Mouse (Mus musculus) heart, embryonic 16.5 days (tissue): ENCODE data around the gene Gpm6a. TPM values are rescaled to one million over a fixed set of nuclear protein-coding genes. Genes with fewer than 3 reads are reported as not detected.

Experiments
- ATAC-seq: fragments of 200-750 bp; cut with Nextera tagmentation; replicated peaks from 2 replicates; pipeline ENCODE4 v1.8.0; 2017; ENCODE audit warnings: moderate number of reproducible peaks; ENCODE audit not compliant: insufficient read depth, low FRiP score; ENCODE audit errors: extremely low read depth
- H3K27ac ChIP-seq: fragments of 300-500 bp; sonication (generic); 2 replicates; pipeline ENCODE4 v1.5.1; 2014; ENCODE audit warnings: mild to moderate bottlenecking, low read length, control low read depth, moderate library complexity
- H3K27me3 ChIP-seq: fragments of 300-500 bp; sonication (generic); 2 replicates; pipeline ENCODE4 v1.6.1; 2014; ENCODE audit warnings: low read length, mixed read lengths; ENCODE audit not compliant: control insufficient read depth, insufficient read depth
- H3K36me3 ChIP-seq: fragments of 300-500 bp; sonication (generic); 2 replicates; pipeline ENCODE4 v1.6.1; 2014; ENCODE audit not compliant: control insufficient read depth, insufficient read depth
- H3K4me1 ChIP-seq: fragments of 300-500 bp; sonication (generic); 2 replicates; pipeline ENCODE4 v1.6.1; 2014; ENCODE audit warnings: low read length, mixed read lengths; ENCODE audit not compliant: control insufficient read depth, insufficient read depth
- H3K4me2 ChIP-seq: fragments of 300-500 bp; sonication (generic); 2 replicates; pipeline ENCODE4 v1.6.1; 2014; ENCODE audit warnings: low read depth, mild to moderate bottlenecking, control low read depth, low read length
- H3K4me3 ChIP-seq: fragments of 300-500 bp; sonication (generic); 2 replicates; pipeline ENCODE4 v1.5.1; 2014; ENCODE audit warnings: mild to moderate bottlenecking, control low read depth, low read length
- H3K9ac ChIP-seq: fragments of 300-500 bp; sonication (generic); 2 replicates; pipeline ENCODE4 v1.6.1; 2014; ENCODE audit warnings: low read length, control low read depth
- H3K9me3 ChIP-seq: fragments of 300-500 bp; sonication (generic); replicated peaks from 2 replicates; pipeline ENCODE4 v1.6.1; 2016; ENCODE audit warnings: low read length; ENCODE audit not compliant: control insufficient read depth
- WGBS: fragments of 180-500 bp; shearing (Covaris S2); extraction: QIAGEN DNeasy Blood & Tissue Kit; methylation state at CpG from one replicate; pipeline ENCODE4 v1.1.7; 2014; 5-methylcytosine and 5-hydroxymethylcytosine counted together
- polyA plus RNA-seq: library from polyadenylated mRNA; unstranded; fragments of >200 nt; fragmentation: Nextera tagmentation; extraction: Ambion mirVana; gene quantifications from 2 replicates; pipeline ENCODE4 v1.2.1, GENCODE M21; 2015

The Gpm6a gene
- polyA plus RNA-seq, 1 experiment from 2014 or later, result 23.1 TPM

DNA sequence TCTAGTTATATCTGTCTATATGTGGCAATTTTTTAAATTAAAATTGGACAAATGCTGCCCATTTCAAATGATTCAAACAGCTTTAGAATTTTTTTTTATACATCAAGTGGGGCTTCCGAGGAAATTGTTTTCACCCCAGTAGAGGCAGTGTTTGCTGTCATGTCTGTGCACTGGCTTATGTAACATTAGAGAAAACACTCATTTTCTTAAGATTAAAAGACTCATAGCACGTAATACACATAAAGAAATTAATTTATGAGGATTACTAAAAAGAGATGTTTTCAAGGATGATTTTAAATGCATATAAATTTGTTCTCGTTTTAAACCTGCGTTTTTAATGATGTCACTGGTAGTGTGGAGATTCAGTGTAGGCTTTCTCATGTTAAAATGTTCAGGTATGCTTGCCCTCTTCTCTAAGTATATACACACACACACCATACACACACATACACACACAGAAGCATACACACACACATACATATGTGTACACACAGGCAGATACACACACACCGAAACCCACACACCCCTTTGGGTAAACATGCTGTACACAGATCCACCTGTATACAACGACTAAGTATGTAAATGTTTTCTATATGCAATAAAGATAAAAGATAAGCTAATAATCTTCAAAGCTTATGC, 1.4 kb downstream of the Gpm6a start:
- Histone ChIP-seq H3K9me3 (no peaks in the 10 kb centered on the region), H3K4me2 (no peak overlapping the region), H3K27ac (no peak overlapping the region), H3K36me3 (no peaks in the 10 kb centered on the region), H3K27me3 (no peaks in the 10 kb centered on the region), H3K4me1 (no peaks in the 10 kb centered on the region), H3K9ac (no peak overlapping the region), H3K4me3 (no peak overlapping the region)
- WGBS, result 79% methylated on average over 6 of the region's 6 CpGs
- no peak for ATAC-seq

DNA sequence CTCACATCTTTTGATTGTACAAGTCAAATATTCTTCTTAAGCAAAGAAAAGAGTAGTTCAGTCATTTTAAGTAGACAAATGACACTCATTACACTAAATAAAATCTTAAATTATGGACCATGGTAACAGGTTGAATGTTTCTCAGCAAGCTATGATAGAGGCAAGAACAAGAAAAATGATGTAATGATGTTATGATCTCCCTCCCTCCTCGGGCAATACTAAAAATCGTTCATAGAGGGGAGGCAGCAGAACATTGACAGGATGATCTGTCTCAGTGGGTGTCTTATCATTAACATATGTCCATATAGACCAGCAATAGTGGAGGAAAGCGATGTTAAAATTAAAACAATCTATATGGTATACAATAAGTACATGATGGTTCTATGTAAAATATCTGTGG, 2.1 kb downstream of the Gpm6a start:
- Histone ChIP-seq H3K27me3 (no peaks in the 10 kb centered on the region), H3K4me3 (no peak overlapping the region), H3K4me2 (no peak overlapping the region), H3K9me3 (no peaks in the 10 kb centered on the region), H3K9ac (no peak overlapping the region), H3K36me3 (no peaks in the 10 kb centered on the region), H3K4me1 (no peaks in the 10 kb centered on the region), H3K27ac (no peak overlapping the region)
- no peak for ATAC-seq
- 70% methylated on average over 3 of the region's 3 CpGs for WGBS

- H3K36me3 ChIP-seq, result no peaks in the 10 kb centered on the region
- no peak overlapping the region for H3K4me2 ChIP-seq
- no peaks in the 10 kb centered on the region for H3K9me3 ChIP-seq
- no peak overlapping the region for H3K27ac ChIP-seq
- WGBS, result 52% methylated on average over 3 of the region's 3 CpGs
- no peaks in the 10 kb centered on the region for H3K27me3 ChIP-seq
- H3K4me1 ChIP-seq, result no peaks in the 10 kb centered on the region
- H3K9ac ChIP-seq, result no peak overlapping the region
- no peak for ATAC-seq
- H3K4me3 ChIP-seq, result no peak overlapping the region
Observed at GRCm38 (mm10) chr8:54957506-54957905, 2.9 kb downstream of the Gpm6a start.

DNA sequence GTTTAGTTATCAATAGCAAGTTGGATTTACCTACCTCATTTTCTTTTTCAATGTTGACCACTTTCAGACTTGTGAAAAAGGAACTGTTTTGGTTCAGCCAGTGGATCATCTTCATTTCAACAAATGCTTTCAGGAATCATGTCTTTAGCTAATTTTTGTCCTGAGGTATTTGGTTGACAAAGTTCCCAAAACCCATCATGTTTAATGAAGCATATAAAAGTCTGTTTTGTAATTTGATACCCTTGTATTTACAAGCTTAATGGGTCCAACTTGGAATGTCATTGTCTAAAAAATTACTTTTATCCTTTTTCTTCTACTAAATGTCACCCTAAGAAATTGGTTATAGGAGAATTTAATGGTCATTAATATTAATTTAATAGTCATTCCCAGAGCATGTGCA, 6.9 kb downstream of the Gpm6a start:
- ATAC-seq, result no peak
- H3K27ac ChIP-seq, result no peak overlapping the region

DNA sequence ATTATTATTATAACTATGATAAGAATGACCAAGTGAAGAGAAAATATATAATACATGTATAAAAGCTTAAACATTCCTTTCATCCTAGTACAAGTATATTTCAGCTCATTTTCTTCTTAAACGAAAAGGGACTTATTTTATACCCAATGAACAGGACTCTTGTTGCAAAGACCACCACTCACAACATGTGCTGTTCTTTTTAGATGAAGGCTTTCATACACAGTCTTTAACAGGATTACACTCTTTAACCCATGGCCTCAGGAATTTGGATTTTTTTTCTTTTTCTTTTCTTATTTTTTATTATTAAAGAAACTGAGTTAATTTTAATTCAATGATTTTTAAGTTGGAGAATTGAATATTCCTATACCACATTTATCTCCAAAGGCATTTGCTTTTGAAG, 20.4 kb downstream of the Gpm6a start:
- H3K4me1 ChIP-seq, result no peaks in the 10 kb centered on the region
- no peak overlapping the region for H3K4me3 ChIP-seq
- no peaks in the 10 kb centered on the region for H3K36me3 ChIP-seq
- H3K9ac ChIP-seq, result no peak overlapping the region
- no peak overlapping the region for H3K27ac ChIP-seq
- no peaks in the 10 kb centered on the region for H3K9me3 ChIP-seq
- ATAC-seq, result no peak
- H3K27me3 ChIP-seq, result no peaks in the 10 kb centered on the region
- H3K4me2 ChIP-seq, result no peak overlapping the region
- 73% methylated on average over 1 of the region's 1 CpGs for WGBS

More for the DNA sequence above, 6.9 kb downstream of the Gpm6a start:
- Histone ChIP-seq H3K9me3 (no peaks in the 10 kb centered on the region), H3K36me3 (no peaks in the 10 kb centered on the region), H3K4me2 (no peak overlapping the region), H3K4me1 (no peaks in the 10 kb centered on the region), H3K27me3 (no peaks in the 10 kb centered on the region), H3K4me3 (no peak overlapping the region), H3K9ac (no peak overlapping the region)

DNA sequence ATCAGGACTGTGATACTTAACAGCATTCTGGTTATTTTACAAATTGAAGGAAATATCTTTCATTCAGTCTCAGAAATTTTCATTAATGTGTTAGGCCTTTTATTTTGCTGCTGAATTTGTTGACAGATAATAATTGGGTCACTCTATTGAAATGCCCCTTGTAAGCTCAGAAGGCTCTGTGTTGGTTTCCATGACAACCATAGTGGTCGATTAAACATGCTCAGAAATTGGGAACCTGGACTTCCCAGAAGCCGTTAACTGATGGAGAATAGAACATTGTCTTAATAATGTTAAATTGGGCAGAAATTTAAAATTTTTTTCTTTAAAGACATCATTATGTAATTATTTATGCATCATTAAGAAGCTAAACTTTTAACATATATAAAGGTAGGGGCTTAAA, 20.9 kb downstream of the Gpm6a start:
- Histone ChIP-seq H3K36me3 (no peaks in the 10 kb centered on the region), H3K27me3 (no peaks in the 10 kb centered on the region), H3K9ac (no peak overlapping the region), H3K4me3 (no peak overlapping the region), H3K4me1 (no peaks in the 10 kb centered on the region), H3K27ac (no peak overlapping the region), H3K4me2 (no peak overlapping the region), H3K9me3 (no peaks in the 10 kb centered on the region)
- 73% methylated on average over 2 of the region's 2 CpGs for WGBS
- no peak for ATAC-seq

DNA sequence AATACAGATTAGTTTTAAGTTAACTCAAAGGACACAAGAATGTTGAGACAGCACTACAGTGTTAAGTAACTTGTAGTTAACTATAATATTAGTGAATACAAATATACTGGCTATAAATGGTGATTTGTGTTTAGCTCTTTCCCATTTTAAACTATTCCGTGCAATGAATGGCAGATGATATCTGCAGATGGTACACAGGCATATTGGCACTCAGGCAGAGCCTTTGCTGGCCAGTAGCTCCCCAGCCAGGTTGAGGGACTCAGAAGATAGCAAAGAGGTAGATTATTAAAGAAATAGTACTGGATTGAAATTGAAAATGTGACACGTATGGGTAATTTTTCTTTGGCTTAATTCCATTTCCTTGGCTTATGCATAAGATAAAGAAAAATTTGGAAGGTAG, 21.3 kb downstream of the Gpm6a start:
- Histone ChIP-seq H3K27ac (no peak overlapping the region), H3K27me3 (no peaks in the 10 kb centered on the region), H3K4me2 (no peak overlapping the region), H3K4me3 (no peak overlapping the region), H3K9ac (no peak overlapping the region), H3K4me1 (no peaks in the 10 kb centered on the region), H3K36me3 (no peaks in the 10 kb centered on the region), H3K9me3 (no peaks in the 10 kb centered on the region)
- WGBS, result 86% methylated on average over 2 of the region's 2 CpGs
- ATAC-seq, result no peak

GRCm38 (mm10) chr8:54976663-54977062, 22.0 kb downstream of the Gpm6a start:
- Histone ChIP-seq H3K9me3 (no peaks in the 10 kb centered on the region), H3K4me1 (no peaks in the 10 kb centered on the region), H3K9ac (no peak overlapping the region), H3K27me3 (no peaks in the 10 kb centered on the region), H3K4me2 (no peak overlapping the region), H3K36me3 (no peaks in the 10 kb centered on the region), H3K4me3 (no peak overlapping the region), H3K27ac (no peak overlapping the region)
- 66% methylated on average over 1 of the region's 1 CpGs for WGBS
- no peak for ATAC-seq

DNA sequence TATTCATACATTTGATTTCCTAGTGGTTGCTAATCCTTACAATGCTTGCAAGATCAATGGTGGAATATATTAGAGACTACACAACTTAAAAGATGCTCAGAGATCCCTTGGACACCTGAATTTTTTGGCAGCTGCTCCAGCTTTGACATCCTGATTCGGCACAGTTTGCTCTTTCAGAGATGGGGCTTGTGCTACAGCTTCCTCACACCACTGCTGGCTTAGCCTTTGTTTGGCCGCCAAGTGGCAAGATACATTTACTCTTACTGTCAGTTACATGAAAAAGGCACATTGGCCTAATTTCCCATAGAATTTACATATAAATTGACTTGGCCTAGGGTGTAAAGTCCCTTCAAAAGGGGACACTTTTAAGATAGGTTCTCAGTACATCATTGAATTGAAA, 32.1 kb downstream of the Gpm6a start:
- H3K4me1 ChIP-seq, result no peaks in the 10 kb centered on the region
- no peaks in the 10 kb centered on the region for H3K9me3 ChIP-seq
- no peak overlapping the region for H3K9ac ChIP-seq
- H3K36me3 ChIP-seq, result no peaks in the 10 kb centered on the region
- H3K27me3 ChIP-seq, result no peaks in the 10 kb centered on the region
- no peak overlapping the region for H3K4me2 ChIP-seq
- WGBS, result 61% methylated on average over 2 of the region's 2 CpGs
- no peak for ATAC-seq
- H3K27ac ChIP-seq, result no peak overlapping the region
- H3K4me3 ChIP-seq, result no peak overlapping the region
